9 mouse cellular contexts compared by ENCODE assay signal in the genomic region with DNA sequence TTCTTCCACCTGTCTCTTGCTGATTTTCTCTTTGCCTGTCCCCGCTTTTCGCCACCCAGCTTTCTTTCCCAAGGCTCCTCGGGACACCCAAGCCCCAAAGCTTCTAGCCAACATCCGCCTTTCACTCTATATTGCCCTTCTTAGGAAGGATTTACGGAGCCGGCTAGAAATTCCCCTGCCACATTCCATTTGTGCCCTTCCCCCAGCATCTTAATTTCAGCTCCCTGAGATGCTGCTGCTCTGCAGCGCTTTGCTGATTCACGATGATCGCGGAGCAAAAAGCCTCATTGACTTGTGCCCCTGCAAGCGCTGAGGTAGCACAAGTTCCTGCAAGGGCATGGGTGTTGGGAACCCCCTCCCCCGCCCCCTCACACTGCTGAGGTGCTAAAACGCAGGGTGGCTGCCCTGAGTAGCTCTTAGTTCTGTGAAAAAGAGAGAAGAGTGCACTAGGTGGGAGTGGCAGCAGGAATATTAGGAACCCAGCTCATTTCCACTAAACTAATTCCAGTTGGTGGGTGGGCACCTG. TPM values are rescaled to one million over a fixed set of nuclear protein-coding genes. Genes with fewer than 3 reads are reported as not detected.
DNase-seq lines count a peak whose midpoint lies in the region; ATAC-seq and TF ChIP-seq lines count a peak whose summit lies in the region.
"Had no signal": no experiment of that assay in that cellular context is flagged by ENCODE, and none has a peak within 500 bp of the region (broad histone marks: within the 10 kb centered on the region; RNA-seq: fewer than 3 reads in every experiment).

No protein-coding gene starts in this region.

- H3K9me3 ChIP-seq in intestine, embryonic 15.5 days: no peaks in the 10 kb centered on the region
- no peaks in the 10 kb centered on the region for H3K9me3 ChIP-seq in intestine, embryonic 16.5 days (ENCODE audit: control insufficient read depth, low read length)
- H3K9me3 ChIP-seq in hindbrain, embryonic 12.5 days (replicated peaks): no peaks in the 10 kb centered on the region
- no peaks in the 10 kb centered on the region for H3K9me3 ChIP-seq in neural tube, embryonic 14.5 days (ENCODE audit: control insufficient read depth, low read length)
- no peaks in the 10 kb centered on the region for H3K9me3 ChIP-seq in liver, postnatal 0 days (ENCODE audit: low read length)
- H3K9me3 ChIP-seq: liver, embryonic 12.5 days had no signal

- H3K27ac ChIP-seq in intestine, embryonic 15.5 days: no peak overlapping the region
- H3K27ac ChIP-seq in intestine, embryonic 16.5 days (ENCODE audit: low read length): no peak overlapping the region
- H3K27ac ChIP-seq in hindbrain, embryonic 12.5 days: no peak overlapping the region
- H3K27ac ChIP-seq in neural tube, embryonic 14.5 days (ENCODE audit: low read depth, low read length): no peak overlapping the region
- no peak overlapping the region for H3K27ac ChIP-seq in layer of hippocampus, adult 2 months
- no peak overlapping the region for H3K27ac ChIP-seq in liver, postnatal 0 days (ENCODE audit: low read depth)
- H3K27ac ChIP-seq: liver, embryonic 12.5 days had no signal

- TF ChIP-seq EP300 in liver, postnatal 0 days (IDR thresholded peaks at IDR 0.05; ENCODE audit: low read depth): no peak

- peak; percentile 36 for DNase-seq in embryo, embryonic 11 days
- DNase-seq in layer of hippocampus, adult 2 months (ENCODE audit: low spot score in 2 of 2): no peak
- no peak for DNase-seq in layer of hippocampus, adult 9-11 months
- no peak for DNase-seq in liver, postnatal 0 days

- no peak overlapping the region for H3K9ac ChIP-seq in intestine, embryonic 15.5 days
- no peak overlapping the region for H3K9ac ChIP-seq in intestine, embryonic 16.5 days (ENCODE audit: low read depth, low read length)
- no peak overlapping the region for H3K9ac ChIP-seq in hindbrain, embryonic 12.5 days
- H3K9ac ChIP-seq in neural tube, embryonic 14.5 days (replicated peaks; ENCODE audit: low read depth, low read length): 0 out of 2 replicates have a peak overlapping the region, but pooled peaks have one; percentile 7
- H3K9ac ChIP-seq in liver, postnatal 0 days (replicated peaks): no peak overlapping the region
- H3K9ac ChIP-seq: liver, embryonic 12.5 days had no signal

- 0 out of 2 replicates have a peak, but pooled peaks cover 4% of the 10 kb centered on the region for H3K4me1 ChIP-seq in intestine, embryonic 15.5 days (replicated peaks)
- H3K4me1 ChIP-seq in intestine, embryonic 16.5 days (ENCODE audit: control insufficient read depth, insufficient read depth, low read length): no peaks in the 10 kb centered on the region
- no peaks in the 10 kb centered on the region for H3K4me1 ChIP-seq in hindbrain, embryonic 12.5 days
- H3K4me1 ChIP-seq in neural tube, embryonic 14.5 days (ENCODE audit: control insufficient read depth, insufficient read depth, low read length): no peaks in the 10 kb centered on the region
- H3K4me1 ChIP-seq in liver, postnatal 0 days (ENCODE audit: insufficient read depth): no peaks in the 10 kb centered on the region
- H3K4me1 ChIP-seq: liver, embryonic 12.5 days had no signal

- 0 out of 2 replicates have a peak overlapping the region, but pooled peaks have one; percentile 6 for H3K4me2 ChIP-seq in intestine, embryonic 15.5 days (replicated peaks)
- H3K4me2 ChIP-seq in intestine, embryonic 16.5 days (ENCODE audit: low read depth, low read length): no peak overlapping the region
- H3K4me2 ChIP-seq in hindbrain, embryonic 12.5 days (replicated peaks): peak overlapping the region; percentile 85
- peak overlapping the region; percentile 35 for H3K4me2 ChIP-seq in neural tube, embryonic 14.5 days (ENCODE audit: low read depth, low read length)
- H3K4me2 ChIP-seq in liver, postnatal 0 days (ENCODE audit: low read depth, low read length): no peak overlapping the region
- H3K4me2 ChIP-seq: liver, embryonic 12.5 days had no signal

- peaks cover 30% of the 10 kb centered on the region for H3K27me3 ChIP-seq in intestine, embryonic 15.5 days (replicated peaks)
- H3K27me3 ChIP-seq in intestine, embryonic 16.5 days (replicated peaks; ENCODE audit: control insufficient read depth, insufficient read depth, low read length): peaks cover 22% of the 10 kb centered on the region
- H3K27me3 ChIP-seq in hindbrain, embryonic 12.5 days: peaks cover 42% of the 10 kb centered on the region
- H3K27me3 ChIP-seq in neural tube, embryonic 14.5 days (ENCODE audit: control insufficient read depth, insufficient read depth, low read length): no peaks in the 10 kb centered on the region
- H3K27me3 ChIP-seq in liver, postnatal 0 days (ENCODE audit: insufficient read depth, low read length): peaks cover 26% of the 10 kb centered on the region; the same call in 1 of the 2 replicates

- H3K4me3 ChIP-seq in intestine, embryonic 15.5 days (replicated peaks): no peak overlapping the region
- H3K4me3 ChIP-seq in intestine, embryonic 16.5 days (ENCODE audit: low read length): no peak overlapping the region
- H3K4me3 ChIP-seq in hindbrain, embryonic 12.5 days: 0 out of 2 replicates have a peak overlapping the region, but pooled peaks have one; percentile 3
- 0 out of 2 replicates have a peak overlapping the region, but pooled peaks have one; percentile 4 for H3K4me3 ChIP-seq in neural tube, embryonic 14.5 days (ENCODE audit: low read depth, low read length)
- no peak overlapping the region for H3K4me3 ChIP-seq in layer of hippocampus, adult 2 months
- no peak overlapping the region for H3K4me3 ChIP-seq in liver, postnatal 0 days (ENCODE audit: low read depth, low read length)
- H3K4me3 ChIP-seq: liver, embryonic 12.5 days had no signal

- TF ChIP-seq CTCF in layer of hippocampus, adult 2 months (conservative IDR thresholded peaks at IDR 0.05): no peak
- no peak for TF ChIP-seq CTCF in liver, postnatal 0 days (IDR thresholded peaks at IDR 0.05; ENCODE audit: low read depth)

- H3K36me3 ChIP-seq in intestine, embryonic 15.5 days: no peaks in the 10 kb centered on the region
- H3K36me3 ChIP-seq in intestine, embryonic 16.5 days (ENCODE audit: control insufficient read depth, insufficient read depth, low read length): no peaks in the 10 kb centered on the region
- H3K36me3 ChIP-seq in hindbrain, embryonic 12.5 days: no peaks in the 10 kb centered on the region
- H3K36me3 ChIP-seq in neural tube, embryonic 14.5 days (ENCODE audit: control insufficient read depth, insufficient read depth, low read length): no peaks in the 10 kb centered on the region
- no peaks in the 10 kb centered on the region for H3K36me3 ChIP-seq in liver, postnatal 0 days (replicated peaks; ENCODE audit: insufficient read depth, low read length)
- H3K36me3 ChIP-seq: liver, embryonic 12.5 days had no signal

- ATAC-seq in intestine, embryonic 15.5 days: no peak
- no peak for ATAC-seq in intestine, embryonic 16.5 days
- no peak for ATAC-seq in hindbrain, embryonic 12.5 days (ENCODE audit: low FRiP score)
- ATAC-seq in neural tube, embryonic 14.5 days (ENCODE audit: low read depth): no peak
- no peak for ATAC-seq in liver, postnatal 0 days
- ATAC-seq: liver, embryonic 12.5 days had no signal

- WGBS in intestine, embryonic 15.5 days: 6% methylated on average over 13 of the region's 13 CpGs
- WGBS in intestine, embryonic 16.5 days: 10% methylated on average over 13 of the region's 13 CpGs
- WGBS in hindbrain, embryonic 12.5 days: 13% methylated on average over 13 of the region's 13 CpGs
- 11% methylated on average over 13 of the region's 13 CpGs for WGBS in neural tube, embryonic 14.5 days
- 15% methylated on average over 13 of the region's 13 CpGs for WGBS in liver, postnatal 0 days (ENCODE audit: insufficient replicate concordance)

RNA-seq across cellular contexts. Expression of a gene that starts 1.2 kb away (rescaled TPM):
- polyA plus RNA-seq in intestine, embryonic 15.5 days (2015; fragmentation: Nextera tagmentation; extraction: Ambion mirVana): not detected in 2 replicates
- not detected in 2 replicates for polyA plus RNA-seq in intestine, embryonic 16.5 days (2015; fragmentation: Nextera tagmentation; extraction: Ambion mirVana)
- not detected in 2 replicates for polyA plus RNA-seq in hindbrain, embryonic 12.5 days (2016; fragmentation: Nextera tagmentation; extraction: Ambion mirVana)
- polyA plus RNA-seq in neural tube, embryonic 14.5 days (2014; fragmentation: Nextera tagmentation; extraction: Ambion mirVana): 0.44 and 0.67 TPM in 2 replicates
- not detected for total RNA-seq in layer of hippocampus, adult 2 months (2021)
- not detected in 2 replicates for polyA plus RNA-seq in liver, postnatal 0 days (2015; fragmentation: Nextera tagmentation; extraction: Ambion mirVana)
- polyA plus RNA-seq: liver, embryonic 12.5 days had no signal

RNA-seq across cellular contexts. Expression of a gene that starts 2.1 kb away (rescaled TPM):
- 0.91 and 1.0 TPM in 2 replicates for polyA plus RNA-seq in intestine, embryonic 15.5 days (2015; fragmentation: Nextera tagmentation; extraction: Ambion mirVana)
- polyA plus RNA-seq in intestine, embryonic 16.5 days (2015; fragmentation: Nextera tagmentation; extraction: Ambion mirVana): 0.31 and 0.42 TPM in 2 replicates
- 4.1 and 4.5 TPM in 2 replicates for polyA plus RNA-seq in hindbrain, embryonic 12.5 days (2016; fragmentation: Nextera tagmentation; extraction: Ambion mirVana)
- 11.0 and 15.5 TPM in 2 replicates for polyA plus RNA-seq in neural tube, embryonic 14.5 days (2014; fragmentation: Nextera tagmentation; extraction: Ambion mirVana)
- 1 to 10 TPM; 5.8 to 6.6 TPM for total RNA-seq in layer of hippocampus, adult 2 months (2021)
- polyA plus RNA-seq in liver, postnatal 0 days (2015; fragmentation: Nextera tagmentation; extraction: Ambion mirVana): not detected in 2 replicates

Comparison
In these comparisons a context has a peak if more than half of its experiments do, and no peak if none do; other contexts are left out.
1. H3K4me2 ChIP-seq: peak in intestine, embryonic 15.5 days (single experiment), hindbrain, embryonic 12.5 days (single experiment) and neural tube, embryonic 14.5 days (single experiment); none in intestine, embryonic 16.5 days (single experiment) and liver, postnatal 0 days (single experiment).
2. H3K4me3 ChIP-seq: peak in hindbrain, embryonic 12.5 days (single experiment) and neural tube, embryonic 14.5 days (single experiment); none in intestine, embryonic 15.5 days (single experiment), intestine, embryonic 16.5 days (single experiment), layer of hippocampus, adult 2 months (single experiment) and liver, postnatal 0 days (single experiment).